Mouse (Mus musculus): ENCODE results near the gene Otud7a. TPM values are rescaled to one million over a fixed set of nuclear protein-coding genes. Genes with fewer than 3 reads are reported as not detected.
A peak's percentile ranks its signal among the peaks of the same experiment; 100 is the strongest.

The Otud7a gene
- polyA plus RNA-seq, 1 experiment from 2014 or later: 3.2 TPM

DNA sequence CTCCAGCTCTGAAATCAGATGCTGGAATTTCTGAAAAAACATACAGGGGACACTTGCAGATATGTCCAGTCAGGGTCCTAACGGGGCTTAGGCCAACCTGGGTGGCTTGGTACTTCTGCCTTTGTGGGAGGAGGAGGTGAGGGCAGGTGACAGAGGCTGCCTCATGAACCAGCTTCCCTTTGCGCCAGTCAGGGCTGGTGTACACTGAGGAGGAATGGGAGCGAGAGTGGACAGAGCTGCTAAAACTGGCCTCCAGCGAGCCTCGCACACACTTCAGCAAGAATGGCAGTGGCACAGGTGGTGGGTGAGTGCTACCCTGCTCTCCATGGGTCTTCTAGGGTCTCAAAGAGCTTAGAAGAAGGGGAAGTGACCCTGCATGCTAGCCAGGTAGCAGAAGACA is 285.1 kb downstream of the Otud7a start:
- 93% methylated on average over 5 of the region's 5 CpGs for WGBS
- ATAC-seq (ENCODE audit: low FRiP score): no peak

DNA sequence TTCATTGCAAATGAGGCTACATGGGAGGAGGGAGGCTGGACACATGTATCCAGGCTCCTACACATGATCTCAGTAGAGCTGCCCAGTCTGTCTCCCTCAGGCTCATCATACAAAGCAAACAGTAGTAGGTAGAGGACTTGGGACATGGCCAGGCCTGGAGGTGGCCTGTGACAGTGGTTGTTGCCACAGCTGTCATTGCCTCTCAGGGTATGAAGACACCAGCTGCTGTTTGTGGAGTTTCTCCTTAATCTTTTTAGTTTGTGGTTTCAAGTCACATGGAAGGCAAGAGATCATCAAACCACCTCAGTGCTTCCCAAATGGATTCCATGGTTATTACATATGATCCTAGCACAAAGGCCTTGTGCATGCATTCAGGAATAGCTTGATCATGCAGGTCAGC is 285.5 kb downstream of the Otud7a start:
- no peak for ATAC-seq (ENCODE audit: low FRiP score)
- H3K9ac ChIP-seq: no peak overlapping the region
- no peak overlapping the region for H3K4me2 ChIP-seq
- no peaks in the 10 kb centered on the region for H3K27me3 ChIP-seq
- H3K36me3 ChIP-seq: peaks cover 48% of the 10 kb centered on the region
- no peaks in the 10 kb centered on the region for H3K4me1 ChIP-seq (replicated peaks)
- H3K9me3 ChIP-seq: no peaks in the 10 kb centered on the region
- no peak overlapping the region for H3K27ac ChIP-seq
- H3K4me3 ChIP-seq: no peak overlapping the region

More for the DNA sequence above, 285.1 kb downstream of the Otud7a start:
- Histone ChIP-seq H3K9ac (no peak overlapping the region), H3K9me3 (no peaks in the 10 kb centered on the region), H3K27ac (no peak overlapping the region), H3K4me3 (no peak overlapping the region), H3K27me3 (no peaks in the 10 kb centered on the region), H3K36me3 (peaks cover 44% of the 10 kb centered on the region), H3K4me2 (no peak overlapping the region), H3K4me1 (replicated peaks) (no peaks in the 10 kb centered on the region)

DNA sequence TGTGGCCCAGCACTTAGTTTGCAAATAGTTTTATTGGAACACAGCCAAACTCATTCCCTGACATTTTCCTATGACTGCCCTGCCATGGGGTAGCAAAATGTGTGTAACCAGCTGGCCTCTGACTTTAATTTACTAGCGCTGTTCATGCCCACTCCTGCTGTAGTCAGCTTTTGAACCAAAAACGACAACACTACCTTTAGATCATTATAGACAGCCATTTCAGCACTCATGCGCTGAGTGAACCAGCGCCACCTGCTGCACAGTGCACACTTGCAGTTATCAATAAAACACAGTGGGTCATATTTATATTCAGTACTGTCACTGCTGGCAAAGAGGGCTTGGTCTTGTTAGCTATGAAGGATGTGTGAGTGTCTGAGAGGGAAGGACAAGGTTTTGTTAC is 293.2 kb downstream of the Otud7a start:
- Histone ChIP-seq H3K4me2 (no peak overlapping the region), H3K27me3 (no peaks in the 10 kb centered on the region), H3K36me3 (peaks cover 35% of the 10 kb centered on the region), H3K9ac (no peak overlapping the region), H3K4me1 (replicated peaks) (no peaks in the 10 kb centered on the region), H3K27ac (no peak overlapping the region), H3K9me3 (no peaks in the 10 kb centered on the region), H3K4me3 (no peak overlapping the region)
- 63% methylated on average over 4 of the region's 4 CpGs for WGBS
- peak; percentile 62; the same call in 1 of the 2 replicates for ATAC-seq (ENCODE audit: low FRiP score)

DNA sequence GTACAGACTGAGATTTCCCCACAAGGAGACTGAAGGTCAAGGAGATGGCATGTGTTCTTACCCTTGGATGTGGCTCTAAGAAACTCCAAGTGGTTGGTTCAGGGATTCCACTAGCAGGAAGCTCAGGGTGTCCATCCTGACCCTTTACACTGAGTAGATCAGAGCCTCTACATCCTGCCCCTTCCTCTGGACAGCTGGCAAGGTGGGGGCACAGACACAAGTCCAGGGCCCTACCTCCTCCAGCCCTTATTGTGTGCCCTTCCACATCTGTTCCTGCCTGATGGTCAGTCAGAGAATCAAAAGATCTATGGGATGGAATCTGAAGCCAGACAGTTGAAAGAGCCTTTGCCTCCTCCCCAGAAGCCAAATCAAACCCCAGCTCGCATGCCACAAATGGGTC is 293.6 kb downstream of the Otud7a start:
- Histone ChIP-seq H3K4me1 (replicated peaks) (no peaks in the 10 kb centered on the region), H3K27ac (no peak overlapping the region), H3K27me3 (no peaks in the 10 kb centered on the region), H3K36me3 (peaks cover 33% of the 10 kb centered on the region), H3K9ac (no peak overlapping the region), H3K4me2 (no peak overlapping the region), H3K4me3 (no peak overlapping the region), H3K9me3 (no peaks in the 10 kb centered on the region)
- 88% methylated on average over 1 of the region's 1 CpGs for WGBS
- ATAC-seq (ENCODE audit: low FRiP score): peak; percentile 25; the same call in 1 of the 2 replicates

DNA sequence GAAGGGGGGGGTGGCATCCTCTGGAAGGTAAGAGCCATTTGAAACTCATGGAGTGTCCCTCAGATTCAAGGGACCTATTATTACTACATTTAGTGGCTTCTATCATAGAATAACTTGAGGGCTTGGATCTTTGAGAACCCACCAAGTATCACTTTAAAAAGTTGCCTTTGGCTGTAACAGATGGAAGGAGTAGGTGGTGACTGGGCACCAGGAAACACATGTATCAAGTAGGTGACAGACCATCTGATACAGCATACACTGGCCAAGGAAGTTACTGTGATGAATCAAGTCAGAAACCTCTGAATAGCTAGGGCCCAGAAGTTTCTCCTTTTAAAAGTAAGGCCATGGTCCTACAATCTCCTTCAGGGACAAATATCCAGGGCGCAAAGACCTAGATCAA is 298.6 kb downstream of the Otud7a start:
- WGBS: 97% methylated on average over 1 of the region's 1 CpGs
- Histone ChIP-seq H3K27ac (no peak overlapping the region), H3K4me2 (no peak overlapping the region), H3K4me1 (replicated peaks) (no peaks in the 10 kb centered on the region), H3K4me3 (no peak overlapping the region), H3K36me3 (peaks cover 12% of the 10 kb centered on the region; the same call in 1 of the 2 replicates), H3K9me3 (no peaks in the 10 kb centered on the region), H3K9ac (no peak overlapping the region), H3K27me3 (no peaks in the 10 kb centered on the region)
- no peak for ATAC-seq (ENCODE audit: low FRiP score)

DNA sequence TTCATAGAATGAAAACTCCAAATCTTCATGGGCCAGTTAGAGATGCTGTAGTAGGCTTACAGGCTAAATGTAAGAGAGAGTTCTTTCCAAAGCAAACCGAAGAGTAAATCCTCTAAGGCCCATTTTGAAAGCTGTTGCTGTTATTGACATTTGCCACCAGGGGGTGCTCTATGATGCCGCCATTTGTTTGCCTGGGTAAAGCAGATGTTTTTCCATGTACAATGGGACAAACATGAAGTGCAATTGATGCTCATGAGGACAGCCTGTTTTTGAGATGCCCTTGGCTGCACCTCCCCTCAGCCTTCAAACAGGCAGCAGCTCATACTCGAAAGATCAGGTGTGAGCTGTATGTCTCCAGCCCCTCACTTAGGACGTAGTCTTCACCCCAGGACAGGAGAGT is 307.5 kb downstream of the Otud7a start:
- 46% methylated on average over 4 of the region's 4 CpGs for WGBS
- no peak overlapping the region for H3K9ac ChIP-seq
- peaks cover 32% of the 10 kb centered on the region for H3K27me3 ChIP-seq
- H3K27ac ChIP-seq: no peak overlapping the region
- ATAC-seq (ENCODE audit: low FRiP score): no peak
- H3K9me3 ChIP-seq: no peaks in the 10 kb centered on the region; the same call in 1 of the 2 replicates
- no peaks in the 10 kb centered on the region for H3K36me3 ChIP-seq
- H3K4me3 ChIP-seq: no peak overlapping the region
- H3K4me2 ChIP-seq: no peak overlapping the region
- peaks cover 26% of the 10 kb centered on the region for H3K4me1 ChIP-seq (replicated peaks)

DNA sequence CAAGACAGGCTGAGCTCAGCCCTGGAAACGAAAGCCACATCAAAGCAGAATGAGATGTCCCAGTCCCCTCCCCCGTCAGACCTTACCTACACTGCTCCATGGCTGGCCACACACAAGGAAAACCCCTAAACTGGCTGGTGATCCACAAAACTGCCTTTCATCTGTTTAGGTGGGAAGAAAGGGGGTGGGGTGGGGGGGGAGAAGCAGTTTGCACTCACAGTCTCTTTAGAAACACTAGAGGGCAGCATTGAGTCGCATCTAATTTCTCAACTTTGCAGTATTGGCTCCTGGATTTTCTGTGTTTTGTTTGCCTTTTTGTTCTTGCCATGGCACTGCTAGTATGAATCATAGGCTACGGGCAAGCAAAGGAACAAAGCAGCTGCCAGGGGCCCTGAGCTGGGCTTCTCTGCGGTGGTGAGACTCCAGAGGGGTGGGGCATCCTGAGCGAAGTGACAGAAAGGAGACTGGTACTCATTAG is 308.8 kb downstream of the Otud7a start:
- ATAC-seq (ENCODE audit: low FRiP score): peak; percentile 23
- Histone ChIP-seq H3K27me3 (peaks cover 44% of the 10 kb centered on the region), H3K27ac (no peak overlapping the region), H3K4me2 (no peak overlapping the region), H3K9me3 (no peaks in the 10 kb centered on the region; the same call in 1 of the 2 replicates), H3K4me3 (no peak overlapping the region), H3K4me1 (replicated peaks) (peaks cover 38% of the 10 kb centered on the region), H3K9ac (no peak overlapping the region), H3K36me3 (no peaks in the 10 kb centered on the region)
- WGBS: 19% methylated on average over 6 of the region's 6 CpGs

DNA sequence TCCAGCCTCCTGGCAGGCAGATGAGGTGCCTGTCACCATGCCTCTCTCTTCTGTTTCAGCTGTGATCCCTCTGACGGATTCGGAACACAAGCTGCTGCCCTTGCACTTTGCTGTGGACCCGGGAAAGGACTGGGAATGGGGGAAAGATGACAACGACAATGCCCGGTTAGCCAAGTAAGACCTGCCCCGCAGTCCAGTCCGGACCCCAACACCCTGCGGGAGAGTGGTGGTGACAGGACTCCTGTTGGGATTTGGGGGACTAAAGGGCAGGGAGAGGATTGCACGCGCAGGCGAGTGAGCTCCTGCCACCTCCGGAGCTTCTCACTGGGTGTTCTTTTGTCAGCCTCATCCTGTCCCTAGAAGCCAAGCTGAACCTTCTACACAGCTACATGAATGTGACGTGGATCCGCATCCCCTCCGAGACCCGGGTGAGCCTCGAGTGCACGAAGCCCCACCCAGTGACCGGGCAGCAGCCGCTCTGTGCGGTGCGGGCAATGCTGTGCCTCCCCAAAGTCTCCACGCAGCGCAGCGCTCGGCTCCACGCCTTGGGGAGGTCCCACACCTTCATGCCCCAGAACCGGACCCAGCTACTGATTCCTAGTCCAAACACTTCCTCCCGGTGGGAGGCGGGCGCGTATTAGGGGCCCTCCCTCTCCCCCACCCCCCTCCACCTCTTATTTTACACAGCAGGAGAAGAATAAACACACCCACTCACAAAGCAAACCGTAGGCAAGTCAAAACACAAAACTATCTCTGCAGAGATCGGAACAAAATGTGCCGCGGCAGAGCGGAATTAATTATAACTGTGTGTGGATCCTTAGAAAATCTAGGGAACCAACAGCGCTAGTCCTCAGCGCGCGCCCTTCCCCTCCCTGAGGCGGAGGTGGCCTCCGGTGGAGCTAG is 310.3 kb downstream of the Otud7a start:
- H3K4me3 ChIP-seq: peak overlapping the region; percentile 39
- no peak overlapping the region for H3K27ac ChIP-seq
- peaks cover 48% of the 10 kb centered on the region for H3K4me1 ChIP-seq (replicated peaks)
- no peaks in the 10 kb centered on the region for H3K36me3 ChIP-seq
- H3K9me3 ChIP-seq: no peaks in the 10 kb centered on the region; the same call in 1 of the 2 replicates
- WGBS: 1% methylated on average over 43 of the region's 43 CpGs
- peaks cover 59% of the 10 kb centered on the region for H3K27me3 ChIP-seq
- peak overlapping the region; percentile 82 for H3K4me2 ChIP-seq
- ATAC-seq (ENCODE audit: low FRiP score): no peak
- peak overlapping the region; percentile 65 for H3K9ac ChIP-seq

DNA sequence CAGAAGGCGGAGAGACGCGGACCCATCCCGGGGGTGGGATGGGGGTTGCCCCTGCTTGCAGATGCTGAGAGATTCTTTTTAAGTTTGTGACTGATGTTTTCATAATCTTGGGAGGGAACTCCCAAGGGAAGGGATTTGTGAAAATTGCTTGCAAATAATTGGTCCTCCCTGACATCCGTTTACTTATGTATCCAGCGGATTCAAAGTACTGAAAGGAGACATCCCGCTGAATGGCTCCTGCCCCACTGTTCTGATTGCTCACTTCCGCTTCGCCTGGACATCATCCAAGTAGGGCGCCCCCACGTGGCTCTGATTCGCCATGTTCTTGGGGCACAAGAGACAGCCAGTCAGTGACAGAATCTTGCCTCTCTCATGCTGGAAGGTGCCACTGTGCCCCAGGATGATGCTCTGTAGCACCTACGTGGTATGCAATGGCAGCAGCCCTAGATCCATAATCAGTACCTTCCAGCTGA is 311.0 kb downstream of the Otud7a start:
- Histone ChIP-seq H3K4me2 (peak overlapping the region; percentile 82), H3K4me3 (peak overlapping the region; percentile 39), H3K9me3 (no peaks in the 10 kb centered on the region; the same call in 1 of the 2 replicates), H3K27me3 (peaks cover 65% of the 10 kb centered on the region), H3K36me3 (no peaks in the 10 kb centered on the region), H3K27ac (no peak overlapping the region), H3K4me1 (replicated peaks) (peaks cover 48% of the 10 kb centered on the region), H3K9ac (peak overlapping the region; percentile 65)
- ATAC-seq (ENCODE audit: low FRiP score): no peak
- WGBS: 1% methylated on average over 13 of the region's 13 CpGs

DNA sequence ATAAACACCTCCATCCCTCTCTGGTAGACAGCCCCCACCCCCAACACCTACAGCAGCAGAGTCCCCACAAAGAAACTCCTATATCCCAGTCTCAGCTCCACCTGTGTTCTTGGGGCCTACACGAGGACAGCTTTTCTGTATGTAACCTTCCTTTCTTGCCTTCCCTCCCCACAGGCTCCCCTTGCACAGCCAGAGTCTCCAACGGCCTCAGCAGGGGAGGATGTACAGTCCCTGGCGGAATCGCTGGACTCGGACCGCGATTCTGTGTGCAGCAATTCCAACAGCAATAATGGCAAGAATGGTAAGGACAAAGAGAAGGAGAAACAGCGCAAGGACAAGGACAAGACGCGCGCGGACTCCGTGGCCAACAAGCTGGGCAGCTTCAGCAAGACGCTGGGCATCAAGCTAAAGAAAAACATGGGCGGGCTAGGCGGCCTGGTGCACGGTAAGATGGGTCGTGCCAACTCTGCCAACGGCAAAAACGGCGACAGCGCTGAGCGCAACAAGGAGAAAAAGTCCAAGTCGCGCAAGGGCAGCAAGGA is 312.7 kb downstream of the Otud7a start:
- Histone ChIP-seq H3K9me3 (no peaks in the 10 kb centered on the region; the same call in 1 of the 2 replicates), H3K27me3 (peaks cover 79% of the 10 kb centered on the region), H3K4me2 (peak overlapping the region; percentile 77), H3K36me3 (no peaks in the 10 kb centered on the region), H3K4me1 (replicated peaks) (peaks cover 48% of the 10 kb centered on the region), H3K4me3 (peak overlapping the region; percentile 51), H3K9ac (peak overlapping the region; percentile 71), H3K27ac (no peak overlapping the region)
- no peak for ATAC-seq (ENCODE audit: low FRiP score)
- WGBS: 6% methylated on average over 25 of the region's 25 CpGs

DNA sequence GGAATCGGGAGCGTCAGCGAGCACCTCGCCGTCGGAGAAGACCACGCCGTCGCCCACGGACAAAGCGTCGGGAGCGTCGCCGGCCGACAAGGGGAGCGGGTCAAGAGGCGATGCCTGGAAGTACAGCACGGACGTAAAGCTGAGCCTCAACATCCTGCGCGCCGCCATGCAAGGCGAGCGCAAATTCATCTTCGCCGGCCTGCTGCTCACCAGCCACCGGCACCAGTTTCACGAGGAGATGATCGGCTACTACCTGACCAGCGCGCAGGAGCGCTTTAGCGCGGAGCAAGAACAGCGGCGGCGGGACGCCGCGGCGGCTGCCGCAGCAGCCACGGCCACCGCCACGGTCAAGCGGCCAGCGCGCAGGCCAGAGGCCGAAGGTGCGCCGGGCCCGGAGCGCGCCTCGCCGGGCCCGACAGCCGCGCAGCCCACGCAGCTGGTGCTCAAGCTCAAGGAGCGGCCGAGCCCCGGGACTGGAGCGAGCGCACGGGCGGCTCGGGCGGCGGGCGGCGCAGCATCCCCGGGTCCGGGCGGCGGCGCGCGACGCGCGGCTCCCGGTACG is 313.2 kb downstream of the Otud7a start:
- H3K36me3 ChIP-seq: no peaks in the 10 kb centered on the region
- WGBS: under 1% methylated on average over 85 of the region's 85 CpGs
- H3K4me2 ChIP-seq: peak overlapping the region; percentile 77
- no peak for ATAC-seq (ENCODE audit: low FRiP score)
- H3K9ac ChIP-seq: peak overlapping the region; percentile 71
- peaks cover 48% of the 10 kb centered on the region for H3K4me1 ChIP-seq (replicated peaks)
- 0 out of 2 replicates have a peak overlapping the region, but pooled peaks have one; percentile 23 for H3K27ac ChIP-seq
- H3K27me3 ChIP-seq: peaks cover 82% of the 10 kb centered on the region
- peak overlapping the region; percentile 51 for H3K4me3 ChIP-seq
- H3K9me3 ChIP-seq: no peaks in the 10 kb centered on the region; the same call in 1 of the 2 replicates

DNA sequence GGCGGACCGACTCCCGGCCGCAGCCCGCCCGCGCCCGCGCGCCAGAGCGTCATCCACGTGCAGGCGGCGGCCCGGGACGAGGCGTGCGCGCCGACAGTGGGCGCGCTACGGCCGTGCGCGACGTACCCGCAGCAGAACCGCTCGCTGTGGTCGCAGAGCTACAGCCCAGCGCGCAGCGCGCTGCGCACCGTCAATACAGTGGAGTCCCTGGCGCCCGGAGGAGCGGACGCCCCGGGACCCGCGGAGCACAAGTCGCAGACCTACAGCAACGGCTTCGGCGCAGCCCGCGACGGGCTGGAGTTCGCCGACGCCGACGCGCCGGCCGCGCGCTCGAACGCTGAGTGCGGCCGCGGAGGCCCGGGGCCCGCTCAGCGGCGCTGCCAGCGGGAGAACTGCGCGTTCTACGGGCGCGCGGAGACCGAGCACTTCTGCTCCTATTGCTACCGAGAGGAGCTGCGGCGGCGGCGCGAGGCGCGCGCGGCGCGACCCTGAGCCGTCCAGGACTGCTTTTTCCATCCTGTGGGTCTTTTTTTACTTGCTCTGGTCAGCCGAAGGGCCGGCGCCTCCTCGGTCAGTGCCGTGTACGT is 313.8 kb downstream of the Otud7a start:
- H3K36me3 ChIP-seq: no peaks in the 10 kb centered on the region
- ATAC-seq (ENCODE audit: low FRiP score): peak; percentile 73
- WGBS: under 1% methylated on average over 97 of the region's 97 CpGs
- peaks cover 82% of the 10 kb centered on the region for H3K27me3 ChIP-seq
- peak overlapping the region; percentile 71 for H3K9ac ChIP-seq
- peaks cover 48% of the 10 kb centered on the region for H3K4me1 ChIP-seq (replicated peaks)
- H3K27ac ChIP-seq: no peak overlapping the region
- no peaks in the 10 kb centered on the region; the same call in 1 of the 2 replicates for H3K9me3 ChIP-seq
- H3K4me2 ChIP-seq: peak overlapping the region; percentile 77
- peak overlapping the region; percentile 51 for H3K4me3 ChIP-seq
